Mouse (Mus musculus) olfactory bulb, adult 2 months (tissue): Measurements from ENCODE around the gene Cpm.

Source experiments
- CTCF ChIP-seq: fragments of 200-500 bp; IDR thresholded peaks from 2 replicates; pipeline ENCODE4 v1.5.1; 2012; ENCODE audit warnings: low read depth, mild to moderate bottlenecking, low read length, moderate library complexity; ENCODE audit not compliant: insufficient read depth
- POLR2A ChIP-seq: fragments of 200-500 bp; IDR thresholded peaks from 2 replicates; pipeline ENCODE4 v1.6.1; 2012; ENCODE audit warnings: mild to moderate bottlenecking, low read depth, low read length, moderate library complexity; ENCODE audit not compliant: insufficient read depth

- TF ChIP-seq CTCF (no peak), POLR2A (no peak)
These were observed 1.5 kb downstream of the Cpm start for GRCm38 (mm10) chr10:117630810-117631209.
